Mouse (Mus musculus): Measurements from ENCODE around the gene Ucn3. TPM values are rescaled to one million over a fixed set of nuclear protein-coding genes. Genes with fewer than 3 reads are reported as not detected.

Ucn3 gene
- polyA plus RNA-seq, 1 experiment from 2014 or later = 0.12 TPM

Small RNA genes within 50 kb of the gene (microRNA-seq; reads per million reads assigned to microRNA genes)
- not detected for gene Gm22460

Other genes starting within 250 kb of the Ucn3 start
- not detected in 2 replicates for gene Calml3, start 141.0 kb downstream of the Ucn3 start, polyA plus RNA-seq (2014; fragmentation: Nextera tagmentation; extraction: Ambion mirVana)
- gene Calm4, start 107.6 kb downstream of the Ucn3 start, polyA plus RNA-seq (2014; fragmentation: Nextera tagmentation; extraction: Ambion mirVana) = not detected in 2 replicates
- gene Calm5, start 91.2 kb downstream of the Ucn3 start, polyA plus RNA-seq (2014; fragmentation: Nextera tagmentation; extraction: Ambion mirVana) = not detected in 2 replicates
- 83.5 and 86.4 TPM in 2 replicates for gene Net1, start 27.1 kb downstream of the Ucn3 start, polyA plus RNA-seq (2014; fragmentation: Nextera tagmentation; extraction: Ambion mirVana)
- gene Tubal3, start 27.1 kb downstream of the Ucn3 start, polyA plus RNA-seq (2014; fragmentation: Nextera tagmentation; extraction: Ambion mirVana) = 6.7 and 9.2 TPM in 2 replicates
- 0.88 and 1.6 TPM in 2 replicates for gene Akr1c14, start 103.7 kb upstream of the Ucn3 start, polyA plus RNA-seq (2014; fragmentation: Nextera tagmentation; extraction: Ambion mirVana)
- 0.35 and 0.86 TPM in 2 replicates for gene Akr1c18, start 205.3 kb upstream of the Ucn3 start, polyA plus RNA-seq (2014; fragmentation: Nextera tagmentation; extraction: Ambion mirVana)
- 91.6 and 93.0 TPM in 2 replicates for gene Akr1c13, start 245.8 kb upstream of the Ucn3 start, polyA plus RNA-seq (2014; fragmentation: Nextera tagmentation; extraction: Ambion mirVana)

All from intestine, embryonic 14.5 days (tissue).